8 mouse cellular contexts compared by ENCODE assay signal in genomic region chr13:73603046-73603445, GRCm38 (mm10). TPM values are rescaled to one million over a fixed set of nuclear protein-coding genes. Genes with fewer than 3 reads are reported as not detected.
DNase-seq lines count a peak whose midpoint lies in the region; ATAC-seq and TF ChIP-seq lines count a peak whose summit lies in the region.

No protein-coding gene starts in this region.

- 46% methylated on average over 4 of the region's 4 CpGs for WGBS in lung, embryonic 14.5 days
- 54% methylated on average over 4 of the region's 4 CpGs for WGBS in embryonic facial prominence, embryonic 11.5 days
- WGBS in intestine, embryonic 15.5 days = 50% methylated on average over 4 of the region's 4 CpGs
- 51% methylated on average over 4 of the region's 4 CpGs for WGBS in neural tube, embryonic 13.5 days

- H3K4me3 ChIP-seq in lung, embryonic 14.5 days (ENCODE audit: low read depth, low read length) = peak overlapping the region; percentile 81
- peak overlapping the region; percentile 76 for H3K4me3 ChIP-seq in embryonic facial prominence, embryonic 11.5 days (ENCODE audit: low read depth, low read length)
- H3K4me3 ChIP-seq in intestine, embryonic 15.5 days (replicated peaks) = peak overlapping the region; percentile 83
- peak overlapping the region; percentile 92 for H3K4me3 ChIP-seq in neural tube, embryonic 13.5 days

- ATAC-seq in lung, embryonic 14.5 days (ENCODE audit: insufficient read depth) = no peak; the same call in 1 of the 2 replicates
- ATAC-seq in embryonic facial prominence, embryonic 11.5 days (replicated peaks; ENCODE audit: insufficient number of reproducible peaks, low FRiP score, low TSS enrichment, low read depth) = no peak
- no peak for ATAC-seq in intestine, embryonic 15.5 days
- peak; percentile 24; the same call in 1 of the 2 replicates for ATAC-seq in neural tube, embryonic 13.5 days (ENCODE audit: low read depth)
- ATAC-seq in megakaryocyte-erythroid progenitor cell, adult 5-6 weeks (replicated peaks; ENCODE audit: low FRiP score, low TSS enrichment, poor library complexity, severe bottlenecking) = no peak

- H3K4me2 ChIP-seq in lung, embryonic 14.5 days = peak overlapping the region; percentile 90
- peak overlapping the region; percentile 89 for H3K4me2 ChIP-seq in embryonic facial prominence, embryonic 11.5 days (ENCODE audit: low read depth, low read length)
- peak overlapping the region; percentile 78 for H3K4me2 ChIP-seq in intestine, embryonic 15.5 days (replicated peaks)
- H3K4me2 ChIP-seq in neural tube, embryonic 13.5 days = peak overlapping the region; percentile 98

- DNase-seq in lung, embryonic 14.5 days = no peak
- no peak for DNase-seq in lung, adult 18-20 months
- DNase-seq in embryonic facial prominence, embryonic 11.5 days (ENCODE audit: low spot score) = no peak
- no peak for DNase-seq in layer of hippocampus, adult 9-10 months (ENCODE audit: low spot score)
- DNase-seq in urinary bladder, postnatal 4 days (ENCODE audit: low spot score in 2 of 2) = no peak

- peaks cover 4% of the 10 kb centered on the region; the same call in 1 of the 2 replicates for H3K4me1 ChIP-seq in lung, embryonic 14.5 days (ENCODE audit: insufficient read depth)
- no peaks in the 10 kb centered on the region for H3K4me1 ChIP-seq in embryonic facial prominence, embryonic 11.5 days (ENCODE audit: control insufficient read depth, insufficient read depth, low read length)
- peaks cover 7% of the 10 kb centered on the region for H3K4me1 ChIP-seq in intestine, embryonic 15.5 days (replicated peaks)
- H3K4me1 ChIP-seq in neural tube, embryonic 13.5 days (replicated peaks) = peaks cover 27% of the 10 kb centered on the region

- H3K27ac ChIP-seq in lung, embryonic 14.5 days (ENCODE audit: low read depth) = no peak overlapping the region
- H3K27ac ChIP-seq in embryonic facial prominence, embryonic 11.5 days (replicated peaks; ENCODE audit: low read depth, low read length) = no peak overlapping the region
- no peak overlapping the region for H3K27ac ChIP-seq in intestine, embryonic 15.5 days
- H3K27ac ChIP-seq in neural tube, embryonic 13.5 days (replicated peaks) = no peak overlapping the region

- peak overlapping the region; percentile 86 for H3K9ac ChIP-seq in lung, embryonic 14.5 days
- H3K9ac ChIP-seq in embryonic facial prominence, embryonic 11.5 days (replicated peaks; ENCODE audit: low read length) = peak overlapping the region; percentile 86
- peak overlapping the region; percentile 77 for H3K9ac ChIP-seq in intestine, embryonic 15.5 days
- H3K9ac ChIP-seq in neural tube, embryonic 13.5 days = peak overlapping the region; percentile 94

- no peaks in the 10 kb centered on the region for H3K27me3 ChIP-seq in lung, embryonic 14.5 days (ENCODE audit: insufficient read depth, low read length)
- no peaks in the 10 kb centered on the region for H3K27me3 ChIP-seq in embryonic facial prominence, embryonic 11.5 days (ENCODE audit: control insufficient read depth, insufficient read depth, low read length)
- no peaks in the 10 kb centered on the region for H3K27me3 ChIP-seq in intestine, embryonic 15.5 days (replicated peaks)
- no peaks in the 10 kb centered on the region for H3K27me3 ChIP-seq in neural tube, embryonic 13.5 days

- H3K36me3 ChIP-seq in lung, embryonic 14.5 days (ENCODE audit: insufficient read depth) = peaks cover 23% of the 10 kb centered on the region
- no peaks in the 10 kb centered on the region; the same call in 1 of the 2 replicates for H3K36me3 ChIP-seq in embryonic facial prominence, embryonic 11.5 days (replicated peaks; ENCODE audit: control insufficient read depth, insufficient read depth, low read depth, low read length)
- peaks cover 8% of the 10 kb centered on the region for H3K36me3 ChIP-seq in intestine, embryonic 15.5 days
- peaks cover 25% of the 10 kb centered on the region for H3K36me3 ChIP-seq in neural tube, embryonic 13.5 days

- TF ChIP-seq CTCF in lung, embryonic 14.5 days (IDR thresholded peaks at IDR 0.05; ENCODE audit: low read depth) = no peak

- no peaks in the 10 kb centered on the region for H3K9me3 ChIP-seq in lung, embryonic 14.5 days (ENCODE audit: low read depth, low read length)
- no peaks in the 10 kb centered on the region for H3K9me3 ChIP-seq in embryonic facial prominence, embryonic 11.5 days (replicated peaks; ENCODE audit: control insufficient read depth, low read length)
- no peaks in the 10 kb centered on the region for H3K9me3 ChIP-seq in intestine, embryonic 15.5 days
- H3K9me3 ChIP-seq in neural tube, embryonic 13.5 days = no peaks in the 10 kb centered on the region

RNA-seq across cellular contexts. Expression of gene Clptm1l, which starts 0.8 kb away (rescaled TPM):
- polyA plus RNA-seq in lung, embryonic 14.5 days (2014; fragmentation: Nextera tagmentation; extraction: Ambion mirVana) = 124 and 128 TPM in 2 replicates
- 110 and 124 TPM in 2 replicates for polyA plus RNA-seq in embryonic facial prominence, embryonic 11.5 days (2014; fragmentation: Nextera tagmentation; extraction: Ambion mirVana)
- 137 and 164 TPM in 2 replicates for polyA plus RNA-seq in intestine, embryonic 15.5 days (2015; fragmentation: Nextera tagmentation; extraction: Ambion mirVana)
- polyA plus RNA-seq in neural tube, embryonic 13.5 days (2015; fragmentation: Nextera tagmentation; extraction: Ambion mirVana) = 126 and 138 TPM in 2 replicates
- 130 and 134 TPM in 2 replicates for total RNA-seq in megakaryocyte-erythroid progenitor cell, adult 5-6 weeks (2014; fragmentation: Nextera tagmentation)
- 86.7 and 87.6 TPM in 2 replicates for total RNA-seq in megakaryocyte-erythroid progenitor cell, adult 5-6 weeks (2017)

RNA-seq across cellular contexts. Expression of gene Tert, which starts 23.7 kb away (rescaled TPM):
- 3.8 and 4.1 TPM in 2 replicates for polyA plus RNA-seq in lung, embryonic 14.5 days (2014; fragmentation: Nextera tagmentation; extraction: Ambion mirVana)
- polyA plus RNA-seq in embryonic facial prominence, embryonic 11.5 days (2014; fragmentation: Nextera tagmentation; extraction: Ambion mirVana) = 3.3 and 3.8 TPM in 2 replicates
- 5.1 and 5.7 TPM in 2 replicates for polyA plus RNA-seq in intestine, embryonic 15.5 days (2015; fragmentation: Nextera tagmentation; extraction: Ambion mirVana)
- 4.8 and 5.3 TPM in 2 replicates for polyA plus RNA-seq in neural tube, embryonic 13.5 days (2015; fragmentation: Nextera tagmentation; extraction: Ambion mirVana)
- total RNA-seq in megakaryocyte-erythroid progenitor cell, adult 5-6 weeks (2014; fragmentation: Nextera tagmentation) = 3.2 TPM in 1 of 2 replicates, not detected in the other
- 0.53 and 6.0 TPM in 2 replicates for total RNA-seq in megakaryocyte-erythroid progenitor cell, adult 5-6 weeks (2017)
